Mouse (Mus musculus) left cerebral cortex, postnatal 36 days (tissue): ENCODE measurements around the gene Uqcc2. TPM values are rescaled to one million over a fixed set of nuclear protein-coding genes. Genes with fewer than 3 reads are reported as not detected.

Source experiments
- DNase-seq, 2 experiments: peaks; one replicate each; pipeline ENCODE4 v3.0.0; 2021 to 2022; ENCODE audit warnings: low spot score in 2 of 2, mixed read lengths in 1 of 2
- intact Hi-C: fragments of 180-260 bp; cut with DNase I; formaldehyde crosslinking; loops from one replicate; pipeline ENCODE4 v1.15.1; 2025
- microRNA-seq: library from miRNA; unstranded; fragments of <30 nt; microRNA quantifications from one replicate; pipeline ENCODE4 v1.2.0, GENCODE M21; 2022
- total RNA-seq, 2 experiments: library from RNA; stranded (reverse); gene quantifications; 2 replicates each; pipeline ENCODE4 v1.2.3; 2021

Uqcc2 gene
- total RNA-seq, 2 experiments from 2014 or later = 230 to 254 TPM

GRCm38 (mm10) chr17:27090068-27090467 is 43.6 kb downstream of the Uqcc2 start:
- intact Hi-C loops = no loop called here
- no peak for DNase-seq

DNA sequence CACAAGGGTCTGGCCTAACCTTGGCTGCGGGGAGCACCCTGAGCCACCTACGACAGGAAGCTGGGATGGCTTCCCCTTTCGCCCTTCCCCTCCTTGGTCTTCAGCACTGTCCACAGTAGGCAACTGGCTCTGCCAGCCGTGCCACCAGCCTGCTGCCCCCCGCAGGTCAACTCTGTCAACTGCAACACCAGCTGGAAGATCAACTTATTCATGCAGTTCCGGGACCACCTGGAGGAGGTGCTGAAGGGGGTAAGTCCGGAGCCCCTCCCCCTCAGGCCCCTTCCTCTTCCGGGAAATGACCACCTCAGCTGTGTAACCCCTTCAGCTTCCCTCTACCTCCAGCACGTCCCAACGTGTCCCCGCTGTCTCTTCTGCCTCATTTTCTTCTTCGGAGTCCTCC is 46.3 kb downstream of the Uqcc2 start:
- intact Hi-C loops = loop anchor here (5.0 kb wide), 1 partner anchor 35 kb away; no protein-coding TSS in a partner anchor
- DNase-seq = no peak

DNA sequence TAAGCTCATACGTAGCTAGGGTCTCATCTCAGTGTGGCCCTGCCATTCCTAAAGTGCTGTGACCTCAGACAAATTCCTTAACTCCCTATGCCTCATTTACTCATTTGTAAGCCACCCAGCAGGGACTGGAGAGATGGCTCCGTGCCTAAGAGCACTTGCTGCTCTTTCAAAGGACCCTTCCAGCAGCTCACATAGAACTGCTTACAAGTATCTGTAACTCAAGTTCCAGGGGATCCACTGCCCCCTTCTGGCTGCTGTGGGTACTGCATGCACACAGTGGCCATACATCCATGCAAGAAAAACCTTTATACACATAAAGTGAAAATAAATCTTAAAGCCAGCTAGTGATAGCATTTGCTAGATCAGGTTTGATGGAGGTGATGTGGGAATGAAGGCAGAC is 48.0 kb downstream of the Uqcc2 start:
- intact Hi-C loops = loop anchor here (5.0 kb wide), 1 partner anchor 33 kb away; no protein-coding TSS in a partner anchor
- no peak for DNase-seq

DNA sequence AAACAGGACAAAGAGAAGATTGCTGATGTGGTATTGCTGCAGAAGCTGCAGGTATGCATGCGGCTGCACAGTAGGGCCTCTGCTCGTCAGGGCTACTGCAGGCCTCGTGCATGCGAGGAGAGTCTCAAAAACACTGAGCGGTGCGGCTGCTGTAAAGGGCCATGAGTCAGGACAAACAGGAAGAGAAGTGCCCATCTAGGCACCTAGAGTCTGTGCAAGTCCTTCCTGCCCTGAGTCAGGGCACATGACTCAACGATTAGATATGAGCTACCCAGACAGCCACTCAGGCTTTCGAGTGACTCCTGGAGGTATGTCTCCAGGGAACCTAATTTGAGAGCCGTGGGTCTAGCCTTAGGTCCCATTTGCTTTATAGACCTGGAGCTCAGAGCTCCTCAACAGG is 50.1 kb downstream of the Uqcc2 start:
- intact Hi-C loops = no loop called here
- no peak for DNase-seq

- intact Hi-C loops = no loop called here
- no peak for DNase-seq
Measured at GRCm38 (mm10) chr17:27082796-27083195, 50.9 kb downstream of the Uqcc2 start.

DNA sequence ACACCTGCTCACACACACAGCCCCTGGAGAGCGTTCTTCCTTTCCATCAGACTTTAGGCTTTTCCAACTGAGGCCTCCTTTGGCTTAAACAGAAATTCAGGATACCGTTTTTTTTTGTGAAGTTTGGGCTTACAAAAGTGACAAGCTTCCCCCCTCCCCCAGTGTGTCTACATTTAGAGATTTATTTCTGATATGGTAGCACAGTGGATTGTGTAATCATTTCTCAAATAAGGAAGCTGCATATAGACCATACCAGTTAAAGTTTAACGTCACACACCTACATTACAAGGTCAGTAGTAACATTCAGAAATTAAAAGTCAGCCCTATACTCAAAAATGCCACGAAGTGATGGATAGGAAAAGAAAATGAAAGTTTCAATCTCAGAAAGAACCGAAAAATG is 51.8 kb downstream of the Uqcc2 start:
- intact Hi-C loops = no loop called here
- DNase-seq = no peak

- intact Hi-C loops = no loop called here
- DNase-seq = no peak
Measured at GRCm38 (mm10) chr17:27078499-27078898, 55.2 kb downstream of the Uqcc2 start.

GRCm38 (mm10) chr17:27077920-27078319 is 55.8 kb downstream of the Uqcc2 start:
- intact Hi-C loops = no loop called here
- no peak for DNase-seq

DNA sequence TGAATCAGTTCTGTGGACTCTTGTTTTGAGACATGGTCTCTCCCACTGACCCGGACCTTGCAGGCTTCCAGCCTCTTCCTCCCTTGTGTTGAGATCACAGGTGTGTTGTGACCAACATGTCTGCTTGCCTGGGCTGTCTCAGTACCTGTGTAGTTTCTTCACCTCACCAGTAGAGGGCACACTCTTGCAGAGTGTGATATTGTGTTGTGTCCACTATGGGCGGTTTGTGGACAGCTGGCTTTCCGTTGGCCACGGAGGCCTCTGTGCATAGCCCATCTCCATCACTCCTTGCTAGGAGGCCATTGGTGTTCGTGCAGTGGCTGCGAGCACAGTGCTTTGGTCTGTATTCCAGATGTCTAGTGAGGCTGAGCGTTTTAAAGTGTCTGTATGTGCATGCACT is 56.6 kb downstream of the Uqcc2 start:
- no peak for DNase-seq
- intact Hi-C loops = no loop called here

- DNase-seq = no peak
- intact Hi-C loops = no loop called here
Measured at GRCm38 (mm10) chr17:27074849-27075745, 58.6 kb downstream of the Uqcc2 start.

GRCm38 (mm10) chr17:27074236-27074635 is 59.5 kb downstream of the Uqcc2 start:
- DNase-seq = no peak
- intact Hi-C loops = no loop called here

- DNase-seq = no peak
- intact Hi-C loops = no loop called here
Measured at GRCm38 (mm10) chr17:27073778-27074177, 59.9 kb downstream of the Uqcc2 start.

- no peak for DNase-seq
- intact Hi-C loops = no loop called here
Measured at GRCm38 (mm10) chr17:27073126-27073525, 60.6 kb downstream of the Uqcc2 start.

Small RNA genes within 50 kb of the gene (microRNA-seq; reads per million reads assigned to microRNA genes)
- gene Mir7677 = not detected

Other genes starting within 250 kb of the Uqcc2 start
- 1 to 10 TPM; 1.9 to 4.2 TPM for gene Kifc5b, start 216.8 kb downstream of the Uqcc2 start, total RNA-seq
- gene Phf1, start 200.9 kb downstream of the Uqcc2 start, total RNA-seq = 10 to 100 TPM; 28.9 to 30.8 TPM
- gene Cuta, start 194.3 kb downstream of the Uqcc2 start, total RNA-seq = 100 to 1,000 TPM in 1 of 2 experiments, 10 to 100 TPM in 1; 99.1 to 111 TPM
- 100 to 1,000 TPM; 419 to 475 TPM for gene Syngap1, start 192.7 kb downstream of the Uqcc2 start, total RNA-seq
- 10 to 100 TPM; 14.9 to 16.7 TPM for gene Zbtb9, start 160.7 kb downstream of the Uqcc2 start, total RNA-seq
- gene Bak1, start 104.9 kb downstream of the Uqcc2 start, total RNA-seq = 10 to 100 TPM; 13.9 to 16.5 TPM
- 1 to 10 TPM; 2.0 to 3.4 TPM for gene Itpr3, start 76.6 kb downstream of the Uqcc2 start, total RNA-seq
- under 1 TPM; 0.23 to 0.81 TPM for gene Ip6k3, start 33.9 kb upstream of the Uqcc2 start, total RNA-seq
- 10 to 100 TPM; 41.6 to 44.2 TPM for gene Lemd2, start 70.6 kb upstream of the Uqcc2 start, total RNA-seq